Mouse (Mus musculus): ENCODE data around the gene P2ry13.

P2ry13 gene

DNA sequence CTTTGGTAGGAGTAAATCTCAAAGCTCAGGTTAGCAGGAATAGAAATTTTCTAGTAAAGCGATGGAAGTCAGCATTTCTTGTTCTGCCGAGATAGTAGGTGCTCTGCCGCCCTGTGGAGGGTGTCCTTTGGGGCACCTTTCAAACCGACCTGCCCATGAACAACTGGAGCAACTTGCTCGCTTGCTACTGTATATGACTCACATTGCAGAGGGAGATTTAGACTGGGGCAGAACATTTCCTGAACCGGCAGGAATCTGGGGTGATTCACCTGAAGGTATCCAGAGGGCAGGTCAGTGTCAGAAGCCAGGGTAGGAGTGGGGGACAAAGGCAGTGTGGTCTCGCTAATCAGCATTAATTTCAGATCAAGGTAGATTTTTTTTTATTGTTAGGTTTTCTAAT lies 15.7 kb downstream of the P2ry13 start, which contains the start of gene Gpr87:
TSS of gene Gpr87 (minus strand) at position 167 of the 400 bp plus-strand sequence.
- DNase-seq, result no peak

GRCm38 (mm10) chr3:59194099-59194498 lies 16.6 kb downstream of the P2ry13 start:
- DNase-seq, result no peak

DNA sequence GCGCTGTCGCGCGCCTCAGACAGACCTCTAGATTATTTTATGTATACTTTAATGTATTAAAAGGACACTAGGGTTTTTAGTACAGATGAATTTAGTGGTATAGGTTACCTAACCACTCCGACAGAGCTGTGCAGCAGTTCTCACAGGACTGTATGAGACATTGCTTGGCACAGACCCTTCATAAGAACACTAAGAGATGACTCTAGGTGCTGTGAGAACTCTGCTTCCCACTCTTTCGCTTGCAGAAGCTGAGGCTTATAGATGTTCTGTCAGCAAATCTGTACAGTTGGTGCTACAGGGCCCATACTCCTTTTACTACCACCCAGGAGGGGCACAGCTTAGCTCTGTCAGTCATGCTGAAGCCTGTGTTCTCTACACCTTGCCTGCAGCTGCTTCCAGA lies 19.0 kb downstream of the P2ry13 start:
- DNase-seq, result no peak

DNA sequence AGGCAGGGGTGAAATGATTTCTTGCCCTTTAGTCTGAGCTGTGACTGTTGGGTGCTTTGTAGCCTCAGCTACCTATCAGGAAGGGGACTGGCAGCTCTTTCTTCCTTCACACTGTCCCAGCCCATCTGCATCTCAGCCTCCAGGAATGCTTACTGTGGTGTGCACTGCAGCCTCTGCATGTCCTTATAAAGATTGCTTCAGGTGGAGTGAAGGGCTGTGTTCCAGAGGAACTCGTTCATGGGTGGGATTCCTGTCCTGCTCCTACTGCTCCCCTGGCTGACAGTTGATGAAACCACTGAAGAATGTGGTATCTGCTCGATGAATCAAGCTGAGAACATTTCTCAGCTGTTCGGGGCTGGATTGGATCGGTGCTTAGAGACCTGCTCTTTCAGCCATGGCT lies 23.3 kb downstream of the P2ry13 start:
- DNase-seq, result no peak

DNA sequence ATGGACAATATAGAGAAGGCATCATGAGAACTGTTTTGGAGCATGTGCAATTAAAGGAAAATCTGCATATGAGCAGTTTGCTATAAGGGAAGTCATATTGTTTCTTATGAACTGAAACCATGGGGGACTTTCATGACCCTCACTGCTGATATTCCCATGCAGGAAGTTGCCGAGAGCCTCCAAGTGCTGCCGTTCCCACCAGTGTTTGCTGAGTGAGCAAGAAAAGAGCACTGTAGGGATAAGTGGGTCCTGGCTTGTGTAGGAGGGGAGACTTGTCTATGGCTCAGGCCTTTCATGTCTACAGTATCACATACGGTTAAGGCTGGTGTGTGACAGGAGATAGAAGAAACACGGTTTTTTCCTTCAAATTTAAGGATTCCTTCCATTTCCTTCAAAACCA lies 25.0 kb downstream of the P2ry13 start:
- DNase-seq, result no peak

DNA sequence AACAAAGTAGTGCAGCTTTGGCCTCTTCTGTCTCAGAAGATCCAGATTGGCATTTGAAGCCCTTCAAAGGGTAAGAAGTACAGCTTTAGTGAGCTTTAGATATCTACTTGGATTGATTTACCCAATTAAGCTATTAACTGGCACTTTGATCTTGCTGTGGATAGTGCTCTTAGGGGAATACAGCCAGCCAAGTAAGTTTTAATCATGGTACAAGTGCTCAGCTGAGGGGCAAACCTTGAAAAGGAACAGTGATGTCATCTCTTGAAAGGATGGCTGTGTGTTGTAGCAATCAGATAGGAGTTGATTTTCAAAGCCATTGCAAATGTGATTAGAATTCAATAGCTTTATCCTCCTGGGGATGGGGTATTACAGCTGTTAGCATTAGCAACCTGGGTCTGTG lies 28.6 kb downstream of the P2ry13 start:
- DNase-seq, result no peak

DNA sequence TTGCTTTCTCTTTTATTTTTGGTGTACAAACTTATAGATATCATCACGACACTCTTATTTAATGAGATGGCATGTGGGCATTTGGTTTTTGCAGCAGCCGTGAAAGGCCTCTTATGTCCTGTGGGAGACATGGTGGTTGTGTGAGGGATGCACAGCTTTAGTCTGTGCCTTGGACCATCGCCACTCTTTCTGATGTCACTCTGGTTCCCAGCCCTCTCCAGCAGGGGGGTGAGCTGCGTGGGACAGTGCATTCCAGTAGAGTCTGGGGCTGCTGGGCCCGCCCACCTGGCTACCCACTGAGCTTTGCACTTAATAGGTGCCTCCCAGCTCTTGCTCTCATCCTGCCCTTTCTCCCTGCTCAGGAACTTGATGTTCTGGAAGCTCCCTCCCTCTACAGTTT lies 29.5 kb downstream of the P2ry13 start:
- DNase-seq, result no peak

DNA sequence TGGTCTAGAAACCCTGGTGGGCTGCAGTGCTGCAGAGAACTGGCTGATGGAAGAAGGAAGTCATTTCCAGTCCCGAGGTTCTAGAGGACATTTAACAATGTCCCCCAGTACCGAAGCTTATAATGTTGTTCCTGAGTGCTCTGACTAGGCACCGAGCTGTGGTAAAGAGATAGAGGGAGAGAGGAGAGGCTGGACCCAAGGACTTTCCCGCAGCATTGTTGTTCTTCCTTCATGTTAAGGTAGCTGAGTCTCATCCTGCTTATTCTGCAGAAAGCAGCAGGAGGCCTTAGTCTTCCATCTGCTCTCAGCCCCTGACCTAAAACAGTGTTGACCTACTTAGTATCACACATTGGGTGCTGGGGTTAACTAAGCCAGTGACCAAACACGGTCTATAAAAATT lies 33.8 kb downstream of the P2ry13 start:
- no peak for DNase-seq

DNA sequence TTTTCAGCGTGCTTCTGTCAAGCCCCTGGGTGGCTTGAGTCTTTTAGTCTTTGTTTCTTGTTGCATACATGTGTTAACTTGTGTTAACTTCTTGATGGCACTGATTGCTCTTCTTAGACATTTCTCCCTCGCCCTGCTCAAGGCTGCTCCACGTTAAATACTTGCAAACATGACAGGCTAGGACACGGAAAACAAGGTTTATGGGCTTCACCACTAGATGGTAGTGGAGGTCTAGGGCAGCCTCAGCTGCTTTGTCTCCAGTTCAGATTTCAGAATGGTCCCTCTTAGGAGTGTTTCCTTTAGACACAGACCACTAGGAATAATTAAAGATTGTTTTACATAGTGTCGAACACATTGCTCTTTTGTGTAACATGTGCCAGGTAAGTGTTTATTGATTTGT lies 35.4 kb downstream of the P2ry13 start:
- DNase-seq, result peak in 1 of 2 experiments; percentile 53

- no peak for DNase-seq
Observed at GRCm38 (mm10) chr3:59174426-59175154, 36.1 kb downstream of the P2ry13 start.

- no peak for DNase-seq
Observed at GRCm38 (mm10) chr3:59169921-59170627, 40.6 kb downstream of the P2ry13 start.

- no peak for DNase-seq
Observed at GRCm38 (mm10) chr3:59169215-59169614, 41.5 kb downstream of the P2ry13 start.

DNA sequence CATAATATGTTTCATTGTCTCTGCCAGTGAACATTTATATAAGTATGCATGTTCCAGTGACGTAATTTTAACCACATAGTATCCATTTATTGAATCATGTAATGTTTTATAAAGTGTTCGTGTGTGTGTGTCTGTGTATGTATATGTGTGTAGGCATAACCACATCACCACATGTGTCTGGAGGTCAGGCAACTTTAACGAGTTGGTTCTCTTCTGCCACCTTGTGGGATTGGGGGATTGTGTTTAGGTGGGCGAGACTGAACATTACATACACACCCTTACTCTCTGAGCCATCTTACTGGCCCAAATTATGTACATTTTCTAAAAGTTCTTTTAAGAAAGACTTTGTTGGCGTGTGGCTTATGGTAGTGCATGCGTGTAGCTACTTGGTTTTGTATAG lies 42.2 kb downstream of the P2ry13 start:
- DNase-seq, result no peak

GRCm38 (mm10) chr3:59167417-59168054 lies 43.1 kb downstream of the P2ry13 start:
- no peak for DNase-seq

- no peak for DNase-seq
Observed at GRCm38 (mm10) chr3:59160465-59160864, 50.2 kb downstream of the P2ry13 start.

Measured in kidney, postnatal 36 days (tissue).